Mouse (Mus musculus): ENCODE results near the gene Dlx5. TPM values are rescaled to one million over a fixed set of nuclear protein-coding genes. Genes with fewer than 3 reads are reported as not detected.

Gene Dlx5
- total RNA-seq, 1 experiment from 2014 or later: not detected

GRCm38 (mm10) chr6:6877346-6877910, 4.5 kb downstream of the Dlx5 start:
- ATAC-seq (ENCODE audit: extremely low read depth, insufficient number of reproducible peaks, low FRiP score, poor library complexity, severe bottlenecking): no peak

GRCm38 (mm10) chr6:6876731-6877130, 5.2 kb downstream of the Dlx5 start:
- ATAC-seq (ENCODE audit: extremely low read depth, insufficient number of reproducible peaks, low FRiP score, poor library complexity, severe bottlenecking): no peak

- ATAC-seq (ENCODE audit: extremely low read depth, insufficient number of reproducible peaks, low FRiP score, poor library complexity, severe bottlenecking): no peak
Observed at GRCm38 (mm10) chr6:6876231-6876630, 5.7 kb downstream of the Dlx5 start.

GRCm38 (mm10) chr6:6875676-6876075, 6.2 kb downstream of the Dlx5 start:
- no peak for ATAC-seq (ENCODE audit: extremely low read depth, insufficient number of reproducible peaks, low FRiP score, poor library complexity, severe bottlenecking)

GRCm38 (mm10) chr6:6875136-6875535, 6.7 kb downstream of the Dlx5 start:
- no peak for ATAC-seq (ENCODE audit: extremely low read depth, insufficient number of reproducible peaks, low FRiP score, poor library complexity, severe bottlenecking)

GRCm38 (mm10) chr6:6874073-6874771, 7.7 kb downstream of the Dlx5 start:
- no peak for ATAC-seq (ENCODE audit: extremely low read depth, insufficient number of reproducible peaks, low FRiP score, poor library complexity, severe bottlenecking)

- no peak for ATAC-seq (ENCODE audit: extremely low read depth, insufficient number of reproducible peaks, low FRiP score, poor library complexity, severe bottlenecking)
Observed at GRCm38 (mm10) chr6:6873476-6874072, 8.3 kb downstream of the Dlx5 start.

GRCm38 (mm10) chr6:6872873-6873272, 9.0 kb downstream of the Dlx5 start:
- no peak for ATAC-seq (ENCODE audit: extremely low read depth, insufficient number of reproducible peaks, low FRiP score, poor library complexity, severe bottlenecking)

- ATAC-seq (ENCODE audit: extremely low read depth, insufficient number of reproducible peaks, low FRiP score, poor library complexity, severe bottlenecking): no peak
Observed at GRCm38 (mm10) chr6:6871692-6872091, 10.2 kb downstream of the Dlx5 start.

- no peak for ATAC-seq (ENCODE audit: extremely low read depth, insufficient number of reproducible peaks, low FRiP score, poor library complexity, severe bottlenecking)
Observed at GRCm38 (mm10) chr6:6870876-6871420, 10.9 kb downstream of the Dlx5 start.

GRCm38 (mm10) chr6:6869961-6870800, 11.7 kb downstream of the Dlx5 start:
- ATAC-seq (ENCODE audit: extremely low read depth, insufficient number of reproducible peaks, low FRiP score, poor library complexity, severe bottlenecking): no peak

GRCm38 (mm10) chr6:6869041-6869685, 12.7 kb downstream of the Dlx5 start:
- ATAC-seq (ENCODE audit: extremely low read depth, insufficient number of reproducible peaks, low FRiP score, poor library complexity, severe bottlenecking): no peak

GRCm38 (mm10) chr6:6867031-6867430, 14.9 kb downstream of the Dlx5 start:
- ATAC-seq (ENCODE audit: extremely low read depth, insufficient number of reproducible peaks, low FRiP score, poor library complexity, severe bottlenecking): no peak

GRCm38 (mm10) chr6:6864441-6865440, 17.1 kb downstream of the Dlx5 start:
- ATAC-seq (ENCODE audit: extremely low read depth, insufficient number of reproducible peaks, low FRiP score, poor library complexity, severe bottlenecking): no peak

GRCm38 (mm10) chr6:6863955-6864354, 17.9 kb downstream of the Dlx5 start:
- ATAC-seq (ENCODE audit: extremely low read depth, insufficient number of reproducible peaks, low FRiP score, poor library complexity, severe bottlenecking): no peak

GRCm38 (mm10) chr6:6863160-6863870, 18.6 kb downstream of the Dlx5 start, which contains the start of gene Dlx6:
Gene Dlx6 (plus strand): TSS chr6:6863334.
- no peak for ATAC-seq (ENCODE audit: extremely low read depth, insufficient number of reproducible peaks, low FRiP score, poor library complexity, severe bottlenecking)

GRCm38 (mm10) chr6:6862611-6863010, 19.3 kb downstream of the Dlx5 start:
- ATAC-seq (ENCODE audit: extremely low read depth, insufficient number of reproducible peaks, low FRiP score, poor library complexity, severe bottlenecking): no peak
